Mouse (Mus musculus): ENCODE results near the gene Zdhhc16. TPM values are rescaled to one million over a fixed set of nuclear protein-coding genes. Genes with fewer than 3 reads are reported as not detected.

Zdhhc16 gene
- polyA plus RNA-seq, 1 experiment from 2014 or later: 81.6 TPM

GRCm38 (mm10) chr19:41980819-41981594 is 47.7 kb downstream of the Zdhhc16 start, which contains the start of gene Mms19:
Gene Mms19, minus strand, starts transcription at chr19:41981157.
- Histone ChIP-seq H3K9ac (peak within 1 kb of the TSS; percentile 90), H3K4me3 (replicated peaks) (peak within 1 kb of the TSS; percentile 94), H3K27me3 (no peaks in the 10 kb centered on the region), H3K27ac (peak within 1 kb of the TSS; percentile 95), H3K36me3 (0 out of 2 replicates have a peak, but pooled peaks cover 4% of the 10 kb centered on the region), H3K4me2 (peak within 1 kb of the TSS; percentile 74), H3K4me1 (peaks cover 26% of the 10 kb centered on the region), H3K9me3 (replicated peaks) (no peaks in the 10 kb centered on the region)
- ATAC-seq (replicated peaks; ENCODE audit: low FRiP score): peak; percentile 96
- under 1% methylated on average over 68 of the region's 68 CpGs for whole genome bisulfite sequencing

GRCm38 (mm10) chr19:41981595-41981927 is 48.3 kb downstream of the Zdhhc16 start, which contains the start of gene Ubtd1:
Gene Ubtd1, plus strand, starts transcription at chr19:41981763.
- WGBS: 0% methylated on average over 33 of the region's 33 CpGs
- ATAC-seq (replicated peaks; ENCODE audit: low FRiP score): no peak
- no peaks in the 10 kb centered on the region for H3K9me3 ChIP-seq (replicated peaks)
- H3K4me1 ChIP-seq: peaks cover 26% of the 10 kb centered on the region
- peak within 1 kb of the TSS; percentile 90 for H3K9ac ChIP-seq
- peak within 1 kb of the TSS; percentile 74 for H3K4me2 ChIP-seq
- no peaks in the 10 kb centered on the region for H3K27me3 ChIP-seq
- H3K4me3 ChIP-seq (replicated peaks): peak within 1 kb of the TSS; percentile 94
- H3K27ac ChIP-seq: peak within 1 kb of the TSS; percentile 95
- 0 out of 2 replicates have a peak, but pooled peaks cover 5% of the 10 kb centered on the region for H3K36me3 ChIP-seq

DNA sequence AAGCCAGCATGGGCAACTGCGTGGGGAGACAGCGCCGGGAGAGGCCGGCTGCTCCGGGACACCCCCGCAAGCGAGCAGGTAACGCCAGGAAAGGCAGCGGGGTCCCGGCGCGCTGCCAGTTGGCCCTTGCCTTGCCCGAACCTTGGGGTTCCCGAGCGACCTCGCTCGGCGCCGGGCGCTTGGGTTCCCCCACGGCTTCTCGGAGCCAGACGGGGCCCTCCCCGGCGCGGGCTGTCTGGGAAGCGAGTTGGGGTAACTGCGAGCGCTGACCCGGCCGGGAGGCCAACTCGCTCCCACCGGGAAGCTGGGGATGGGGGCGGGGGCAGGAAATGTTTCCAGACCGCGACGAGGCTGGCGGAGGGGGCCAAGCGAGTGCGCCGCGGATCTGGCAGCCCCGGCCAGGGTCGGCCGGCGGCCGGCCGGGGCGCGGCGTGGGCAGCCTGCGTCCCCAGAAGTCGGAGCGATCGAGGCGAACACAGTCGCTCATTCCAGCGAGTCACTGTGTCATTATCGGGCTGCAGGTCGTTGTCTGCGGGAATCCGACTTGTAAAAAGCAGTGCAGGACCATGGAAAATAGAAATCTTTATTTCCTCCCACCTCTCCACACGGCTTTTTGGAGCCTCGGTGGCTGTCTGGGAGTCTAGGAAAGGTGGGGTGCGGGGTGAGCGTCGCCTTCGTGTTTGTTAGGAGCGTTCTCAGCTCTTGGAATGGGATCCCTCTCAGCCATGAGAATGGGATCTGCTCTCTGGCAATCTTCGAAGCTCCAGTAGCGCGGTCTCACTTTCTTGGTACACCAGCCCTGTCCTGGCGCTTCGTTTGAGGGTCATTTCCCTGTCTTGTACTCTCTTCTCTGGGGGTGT is 48.9 kb downstream of the Zdhhc16 start:
- Histone ChIP-seq H3K9me3 (replicated peaks) (no peaks in the 10 kb centered on the region), H3K36me3 (0 out of 2 replicates have a peak, but pooled peaks cover 5% of the 10 kb centered on the region), H3K9ac (peak overlapping the region; percentile 90), H3K4me2 (peak overlapping the region; percentile 74), H3K27me3 (no peaks in the 10 kb centered on the region), H3K4me3 (replicated peaks) (peak overlapping the region; percentile 94), H3K27ac (peak overlapping the region; percentile 95), H3K4me1 (peaks cover 28% of the 10 kb centered on the region)
- WGBS: under 1% methylated on average over 74 of the region's 74 CpGs
- ATAC-seq (replicated peaks; ENCODE audit: low FRiP score): peak; percentile 0; the same call in 1 of the 2 replicates

GRCm38 (mm10) chr19:41982791-41983150 is 49.5 kb downstream of the Zdhhc16 start:
- no peaks in the 10 kb centered on the region for H3K27me3 ChIP-seq
- H3K36me3 ChIP-seq: 0 out of 2 replicates have a peak, but pooled peaks cover 5% of the 10 kb centered on the region
- H3K4me3 ChIP-seq (replicated peaks): peak overlapping the region; percentile 94
- peak overlapping the region; percentile 90 for H3K9ac ChIP-seq
- H3K27ac ChIP-seq: peak overlapping the region; percentile 95
- no peaks in the 10 kb centered on the region for H3K9me3 ChIP-seq (replicated peaks)
- H3K4me1 ChIP-seq: peaks cover 34% of the 10 kb centered on the region
- H3K4me2 ChIP-seq: peak overlapping the region; percentile 74
- ATAC-seq (replicated peaks; ENCODE audit: low FRiP score): no peak
- WGBS: 3% methylated on average over 4 of the region's 4 CpGs

DNA sequence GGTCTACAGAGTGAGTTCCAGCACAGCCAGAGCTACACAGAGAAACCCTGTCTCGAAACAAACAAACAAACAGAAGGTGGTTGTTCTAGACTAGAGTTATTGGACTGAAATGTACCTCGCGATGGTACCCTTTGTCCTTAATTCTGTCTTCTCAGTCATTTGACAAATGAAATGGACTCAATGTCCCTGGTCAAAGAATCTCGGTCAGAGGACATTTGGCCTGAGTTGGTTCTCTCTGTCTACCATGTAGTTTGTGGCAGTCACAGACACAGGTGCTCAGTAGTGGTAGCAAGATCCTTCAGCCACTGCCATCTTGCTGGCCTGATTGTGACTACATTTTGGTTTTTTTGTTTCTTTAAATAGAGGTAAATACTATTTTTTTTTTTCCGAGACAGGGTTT is 52.7 kb downstream of the Zdhhc16 start:
- no peaks in the 10 kb centered on the region for H3K27me3 ChIP-seq
- no peak overlapping the region for H3K4me3 ChIP-seq (replicated peaks)
- H3K4me1 ChIP-seq: peaks cover 45% of the 10 kb centered on the region
- 0 out of 2 replicates have a peak, but pooled peaks cover 5% of the 10 kb centered on the region for H3K36me3 ChIP-seq
- 89% methylated on average over 5 of the region's 5 CpGs for WGBS
- no peaks in the 10 kb centered on the region for H3K9me3 ChIP-seq (replicated peaks)
- no peak for ATAC-seq (replicated peaks; ENCODE audit: low FRiP score)
- no peak overlapping the region for H3K9ac ChIP-seq
- H3K4me2 ChIP-seq: no peak overlapping the region
- no peak overlapping the region for H3K27ac ChIP-seq

- no peak overlapping the region for H3K9ac ChIP-seq
- no peak overlapping the region for H3K4me3 ChIP-seq (replicated peaks)
- no peaks in the 10 kb centered on the region for H3K27me3 ChIP-seq
- 48% methylated on average over 4 of the region's 4 CpGs for WGBS
- peak; percentile 82 for ATAC-seq (replicated peaks; ENCODE audit: low FRiP score)
- H3K36me3 ChIP-seq: 0 out of 2 replicates have a peak, but pooled peaks cover 5% of the 10 kb centered on the region
- no peaks in the 10 kb centered on the region for H3K9me3 ChIP-seq (replicated peaks)
- H3K27ac ChIP-seq: peak overlapping the region; percentile 79
- peaks cover 57% of the 10 kb centered on the region for H3K4me1 ChIP-seq
- H3K4me2 ChIP-seq: no peak overlapping the region
Observed at GRCm38 (mm10) chr19:41987206-41987605, 53.9 kb downstream of the Zdhhc16 start.

DNA sequence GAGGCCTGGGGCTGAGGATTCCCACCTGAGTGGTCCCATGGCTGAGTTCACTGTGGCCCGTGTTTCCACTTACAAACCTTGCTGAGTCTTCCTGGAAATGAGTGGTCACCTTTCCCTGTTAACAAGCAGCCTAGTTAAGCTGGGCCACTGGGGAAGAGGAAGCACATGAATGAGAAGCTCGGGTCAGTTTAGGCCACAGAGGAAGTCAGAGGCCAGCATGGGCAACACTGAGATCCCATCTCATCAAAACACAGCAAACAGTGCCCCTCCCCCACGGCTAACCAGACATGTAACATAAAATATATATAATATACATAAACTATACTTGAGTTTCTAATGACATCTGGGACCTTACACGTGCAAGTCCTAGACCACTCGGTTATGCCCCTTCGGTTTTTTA is 56.5 kb downstream of the Zdhhc16 start:
- ATAC-seq (replicated peaks; ENCODE audit: low FRiP score): no peak
- H3K4me3 ChIP-seq (replicated peaks): no peak overlapping the region
- H3K27me3 ChIP-seq: no peaks in the 10 kb centered on the region
- H3K27ac ChIP-seq: no peak overlapping the region
- H3K9me3 ChIP-seq (replicated peaks): no peaks in the 10 kb centered on the region
- H3K4me2 ChIP-seq: no peak overlapping the region
- no peak overlapping the region for H3K9ac ChIP-seq
- peaks cover 67% of the 10 kb centered on the region for H3K4me1 ChIP-seq
- 0 out of 2 replicates have a peak, but pooled peaks cover 5% of the 10 kb centered on the region for H3K36me3 ChIP-seq
- WGBS: 79% methylated on average over 6 of the region's 6 CpGs

GRCm38 (mm10) chr19:41991926-41992477 is 58.7 kb downstream of the Zdhhc16 start:
- no peaks in the 10 kb centered on the region for H3K36me3 ChIP-seq
- H3K27me3 ChIP-seq: no peaks in the 10 kb centered on the region
- peak overlapping the region; percentile 90 for H3K27ac ChIP-seq
- WGBS: 21% methylated on average over 6 of the region's 6 CpGs
- H3K4me3 ChIP-seq (replicated peaks): no peak overlapping the region
- no peak overlapping the region for H3K9ac ChIP-seq
- peaks cover 88% of the 10 kb centered on the region for H3K4me1 ChIP-seq
- H3K9me3 ChIP-seq (replicated peaks): no peaks in the 10 kb centered on the region
- 0 out of 2 replicates have a peak overlapping the region, but pooled peaks have one; percentile 22 for H3K4me2 ChIP-seq
- ATAC-seq (replicated peaks; ENCODE audit: low FRiP score): peak; percentile 42

- Histone ChIP-seq H3K4me3 (replicated peaks) (no peak overlapping the region), H3K4me1 (peaks cover 86% of the 10 kb centered on the region), H3K9ac (no peak overlapping the region), H3K9me3 (replicated peaks) (no peaks in the 10 kb centered on the region), H3K36me3 (no peaks in the 10 kb centered on the region), H3K4me2 (no peak overlapping the region), H3K27ac (peak overlapping the region; percentile 90), H3K27me3 (no peaks in the 10 kb centered on the region)
- WGBS: 70% methylated on average over 2 of the region's 2 CpGs
- no peak for ATAC-seq (replicated peaks; ENCODE audit: low FRiP score)
Observed at GRCm38 (mm10) chr19:41992971-41993370, 59.7 kb downstream of the Zdhhc16 start.

DNA sequence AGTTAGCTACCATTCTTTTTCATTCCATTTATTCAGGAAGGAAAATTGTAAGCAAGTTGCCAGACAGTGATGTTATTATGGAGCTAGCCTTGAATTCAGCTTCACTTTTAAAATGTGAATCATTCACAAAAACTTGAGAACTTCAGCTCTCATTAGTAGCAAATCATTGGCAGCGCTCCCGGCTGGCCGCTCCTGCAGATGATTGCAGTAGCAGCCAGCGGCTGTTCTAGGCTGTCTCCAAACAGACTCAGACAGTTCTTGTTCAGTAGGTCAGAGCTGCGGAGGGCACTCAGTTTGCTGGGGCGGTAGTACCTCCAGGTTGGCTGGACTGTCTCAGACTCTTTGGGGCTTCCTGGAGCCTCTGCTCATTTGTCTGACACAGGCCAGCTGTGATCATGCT is 60.2 kb downstream of the Zdhhc16 start:
- Histone ChIP-seq H3K9ac (no peak overlapping the region), H3K27ac (peak overlapping the region; percentile 86), H3K4me1 (peaks cover 81% of the 10 kb centered on the region), H3K36me3 (no peaks in the 10 kb centered on the region), H3K4me2 (no peak overlapping the region), H3K4me3 (replicated peaks) (no peak overlapping the region), H3K27me3 (no peaks in the 10 kb centered on the region), H3K9me3 (replicated peaks) (no peaks in the 10 kb centered on the region)
- 39% methylated on average over 6 of the region's 6 CpGs for WGBS
- peak; percentile 30; the same call in 1 of the 2 replicates for ATAC-seq (replicated peaks; ENCODE audit: low FRiP score)

All from kidney, embryonic 15.5 days (tissue).